Mouse (Mus musculus): ENCODE data around the gene Trip6.
"Not testable (repeated sequence)": the region's sequence is repeated elsewhere in the genome, so short reads cannot be mapped to it uniquely, and the experiment has no call there.

Gene Trip6

DNA sequence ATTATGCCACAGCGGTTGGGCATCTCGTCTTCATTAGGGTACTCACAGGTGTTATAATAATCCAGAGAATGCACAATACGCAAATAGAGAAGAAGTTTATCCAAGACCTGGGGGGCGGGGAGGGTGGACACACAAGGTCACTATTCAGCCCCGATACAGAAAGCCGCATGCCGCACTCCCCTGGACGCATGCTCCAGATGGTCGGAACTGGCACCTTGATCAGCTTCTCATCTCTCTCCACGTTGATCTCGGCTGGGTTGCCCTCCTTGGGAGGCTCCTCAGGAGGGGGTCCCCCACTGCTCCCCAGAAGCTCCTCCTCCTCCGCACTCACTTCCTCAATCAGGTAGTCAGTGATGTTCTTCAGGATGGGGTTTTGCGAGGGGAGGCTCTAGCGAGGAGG is 17.1 kb downstream of the Trip6 start:
- no peak for DNase-seq (ENCODE audit: low spot score)

DNA sequence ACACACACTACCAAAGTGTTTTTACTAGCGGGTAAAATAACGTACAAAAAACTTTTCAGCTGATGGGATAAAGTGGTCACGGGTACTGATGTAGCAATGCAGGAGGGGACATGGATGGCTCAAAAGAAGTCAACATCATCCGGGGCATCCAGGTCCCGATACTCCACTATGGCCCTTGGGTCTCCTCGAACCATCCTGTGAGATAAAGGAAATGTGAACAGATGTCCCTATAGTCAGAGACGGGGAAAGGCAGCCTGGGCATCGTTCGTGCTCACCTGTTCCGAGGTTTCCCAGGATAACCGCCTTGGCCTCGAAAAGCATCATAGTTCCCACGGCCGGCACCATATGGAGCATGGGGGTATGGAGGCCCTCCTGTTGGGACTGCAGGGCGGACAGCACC is 18.5 kb downstream of the Trip6 start:
- DNase-seq (ENCODE audit: low spot score) = no peak

- no peak for DNase-seq (ENCODE audit: low spot score)
Measured at GRCm38 (mm10) chr5:137295296-137295695, 18.9 kb downstream of the Trip6 start.

- no peak for DNase-seq (ENCODE audit: low spot score)
Measured at GRCm38 (mm10) chr5:137294744-137295093, 19.5 kb downstream of the Trip6 start.

GRCm38 (mm10) chr5:137293839-137294743 is 20.1 kb downstream of the Trip6 start, which contains the start of gene Ufsp1:
Ufsp1 (plus strand) TSS chr5:137294629.
- DNase-seq (ENCODE audit: low spot score) = peak; percentile 90

DNA sequence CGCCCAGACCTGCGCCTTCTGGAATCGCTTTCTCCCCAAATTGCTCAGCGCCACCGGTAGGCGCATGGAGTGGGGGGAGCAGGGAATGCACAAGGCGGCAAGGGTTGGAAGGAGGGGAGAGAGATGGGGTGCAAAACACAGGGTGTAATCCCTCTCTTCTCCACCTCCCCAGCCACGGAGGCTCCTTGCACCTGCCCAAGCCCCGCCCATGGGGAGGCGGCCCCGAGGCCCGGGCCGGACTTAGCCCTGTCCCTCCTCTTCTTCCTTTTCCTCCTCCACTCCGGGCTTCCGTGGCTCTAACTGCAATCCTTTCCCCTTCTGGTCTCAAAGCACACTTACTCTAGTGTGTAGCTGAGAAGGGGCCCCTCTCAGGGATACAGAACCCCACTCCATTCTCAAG is 20.9 kb downstream of the Trip6 start:
- peak; percentile 76 for DNase-seq (ENCODE audit: low spot score)

- no peak for DNase-seq (ENCODE audit: low spot score)
Measured at GRCm38 (mm10) chr5:137291381-137291926, 22.8 kb downstream of the Trip6 start.

DNA sequence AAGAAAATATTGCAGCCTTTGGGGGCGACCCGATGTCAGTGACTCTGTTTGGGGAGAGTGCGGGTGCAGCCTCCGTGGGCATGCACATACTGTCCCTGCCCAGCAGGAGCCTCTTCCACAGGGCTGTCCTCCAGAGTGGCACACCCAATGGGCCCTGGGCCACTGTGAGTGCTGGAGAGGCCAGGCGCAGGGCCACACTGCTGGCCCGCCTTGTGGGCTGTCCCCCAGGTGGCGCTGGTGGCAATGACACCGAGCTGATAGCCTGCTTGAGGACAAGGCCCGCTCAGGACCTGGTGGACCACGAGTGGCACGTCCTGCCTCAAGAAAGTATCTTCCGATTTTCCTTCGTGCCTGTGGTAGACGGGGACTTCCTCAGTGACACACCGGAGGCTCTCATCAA is 23.5 kb downstream of the Trip6 start:
- DNase-seq (ENCODE audit: low spot score) = peak; percentile 52

DNA sequence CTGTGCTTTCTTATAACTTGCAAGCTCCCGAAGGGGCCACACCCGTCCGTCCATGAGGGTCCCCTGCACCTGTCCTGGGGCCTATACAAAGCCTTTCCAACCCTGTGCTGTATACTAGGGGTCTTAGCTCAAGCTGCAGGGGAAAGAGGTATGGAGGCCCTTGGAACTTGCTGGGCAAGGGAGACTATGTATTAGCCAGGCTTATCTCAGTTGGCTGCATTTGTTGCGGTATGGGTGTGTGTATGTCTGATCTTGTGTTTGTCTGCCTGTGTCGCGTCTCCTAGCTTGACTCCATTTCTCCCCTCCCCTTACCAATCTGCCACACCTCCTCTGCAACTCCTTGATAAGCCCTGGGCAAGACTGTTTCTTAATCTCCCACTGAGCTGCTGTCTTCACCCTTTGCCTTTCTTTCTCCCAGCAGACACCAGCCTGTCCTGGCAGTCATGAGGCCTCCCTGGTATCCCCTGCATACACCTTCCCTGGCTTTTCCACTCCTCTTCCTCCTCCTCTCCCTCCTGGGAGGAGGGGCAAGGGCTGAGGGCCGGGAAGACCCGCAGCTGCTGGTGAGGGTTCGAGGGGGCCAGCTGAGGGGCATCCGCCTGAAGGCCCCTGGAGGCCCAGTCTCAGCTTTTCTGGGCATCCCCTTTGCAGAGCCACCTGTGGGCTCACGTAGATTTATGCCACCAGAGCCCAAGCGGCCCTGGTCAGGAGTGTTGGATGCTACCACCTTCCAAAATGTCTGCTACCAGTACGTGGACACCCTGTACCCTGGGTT is 24.4 kb downstream of the Trip6 start:
- DNase-seq (ENCODE audit: low spot score) = no peak

GRCm38 (mm10) chr5:137288999-137289470 is 25.2 kb downstream of the Trip6 start:
- DNase-seq (ENCODE audit: low spot score) = no peak

- no peak for DNase-seq (ENCODE audit: low spot score)
Measured at GRCm38 (mm10) chr5:137287953-137288743, 26.1 kb downstream of the Trip6 start.

DNA sequence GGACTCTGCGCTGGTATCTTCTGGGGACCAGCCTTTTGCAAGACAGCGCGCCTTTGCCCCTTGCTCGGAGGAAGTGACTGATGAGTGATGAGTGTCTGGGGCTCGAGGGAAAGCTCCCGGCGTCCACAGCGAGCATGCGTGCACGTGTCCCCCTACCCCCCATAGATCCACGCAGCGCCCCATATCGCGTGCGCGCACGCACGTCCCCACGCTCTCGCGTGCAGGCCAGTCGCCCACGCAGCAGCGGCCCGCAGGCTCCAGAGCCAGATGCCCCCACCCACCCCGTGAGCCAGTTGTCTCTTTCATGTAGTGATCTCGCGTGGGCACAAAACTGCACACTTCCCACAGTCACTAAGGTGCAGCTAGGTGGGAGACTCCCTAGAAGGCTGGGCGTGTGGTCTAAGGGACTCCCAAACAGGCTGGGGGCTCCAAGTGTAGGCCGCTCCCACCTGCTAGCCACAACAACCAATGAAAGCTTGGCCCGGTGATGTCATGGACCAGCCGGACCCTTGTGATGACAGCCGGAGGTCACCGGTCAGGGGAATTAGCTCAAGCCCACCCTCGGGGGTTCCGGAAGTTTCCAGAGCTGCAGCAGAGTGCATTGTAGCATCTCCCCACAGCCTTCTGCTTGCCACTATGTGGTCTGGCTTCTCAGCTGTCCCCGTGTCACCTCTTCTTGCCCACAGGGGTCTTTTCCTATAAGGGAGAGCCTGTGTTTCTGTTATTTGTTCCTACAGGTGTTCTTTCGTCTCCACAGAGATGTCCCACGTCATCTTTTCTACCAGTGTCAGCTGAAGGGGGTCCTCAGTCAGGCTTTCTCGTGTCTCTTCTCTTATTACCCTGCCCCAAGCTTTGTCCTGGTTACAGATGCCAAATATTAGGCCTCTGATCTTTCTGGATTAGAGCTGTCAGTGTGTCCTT is 26.9 kb downstream of the Trip6 start, which contains the start of gene Ache:
Ache (plus strand) TSS at position 488 of the 921 bp plus-strand sequence.
- no peak for DNase-seq (ENCODE audit: low spot score)

- peak; percentile 87 for DNase-seq (ENCODE audit: low spot score)
Measured at GRCm38 (mm10) chr5:137286655-137287031, 27.6 kb downstream of the Trip6 start.

DNA sequence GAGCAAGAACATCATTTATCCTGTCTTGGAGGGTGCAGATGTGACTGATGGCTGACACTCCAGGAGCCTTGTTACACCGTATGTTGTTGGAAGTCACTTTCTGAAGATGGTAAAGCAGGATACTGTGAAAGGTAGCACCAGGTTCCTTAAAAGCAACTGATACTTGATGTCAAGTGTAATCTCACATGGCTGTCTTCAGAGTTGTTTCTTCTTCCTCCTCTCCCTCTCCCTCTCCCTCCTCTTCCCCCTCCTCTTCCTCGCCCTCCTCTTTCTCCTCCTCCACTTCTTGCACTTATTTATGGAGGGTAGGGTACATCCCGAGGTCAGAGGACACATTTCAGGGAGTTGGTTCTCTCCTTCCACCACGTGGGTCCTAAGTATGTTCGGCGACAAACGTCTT is 28.2 kb downstream of the Trip6 start:
- DNase-seq (ENCODE audit: low spot score) = no peak

DNA sequence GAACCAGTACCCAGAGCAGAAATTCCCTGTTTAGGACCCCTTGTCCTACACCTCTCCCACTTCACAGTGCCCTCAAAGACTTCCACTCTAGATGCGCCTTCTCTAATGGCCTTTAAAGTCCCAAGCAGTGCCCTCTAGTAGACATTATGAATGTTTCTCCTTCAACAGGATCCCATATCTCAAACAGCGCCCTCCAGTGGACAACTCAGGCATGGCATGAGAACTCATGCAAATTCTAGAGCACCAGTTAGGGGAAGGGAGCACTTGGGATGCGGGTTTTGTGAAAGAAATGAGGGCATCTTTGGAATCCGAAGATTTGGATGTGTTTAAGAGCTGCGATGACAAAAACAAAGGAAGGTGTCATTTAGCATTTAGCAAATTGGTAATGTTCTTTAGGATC is 29.2 kb downstream of the Trip6 start:
- peak; percentile 38 for DNase-seq (ENCODE audit: low spot score)

GRCm38 (mm10) chr5:137284411-137284810 is 29.8 kb downstream of the Trip6 start:
- DNase-seq (ENCODE audit: low spot score) = not testable (repeated sequence)

DNA sequence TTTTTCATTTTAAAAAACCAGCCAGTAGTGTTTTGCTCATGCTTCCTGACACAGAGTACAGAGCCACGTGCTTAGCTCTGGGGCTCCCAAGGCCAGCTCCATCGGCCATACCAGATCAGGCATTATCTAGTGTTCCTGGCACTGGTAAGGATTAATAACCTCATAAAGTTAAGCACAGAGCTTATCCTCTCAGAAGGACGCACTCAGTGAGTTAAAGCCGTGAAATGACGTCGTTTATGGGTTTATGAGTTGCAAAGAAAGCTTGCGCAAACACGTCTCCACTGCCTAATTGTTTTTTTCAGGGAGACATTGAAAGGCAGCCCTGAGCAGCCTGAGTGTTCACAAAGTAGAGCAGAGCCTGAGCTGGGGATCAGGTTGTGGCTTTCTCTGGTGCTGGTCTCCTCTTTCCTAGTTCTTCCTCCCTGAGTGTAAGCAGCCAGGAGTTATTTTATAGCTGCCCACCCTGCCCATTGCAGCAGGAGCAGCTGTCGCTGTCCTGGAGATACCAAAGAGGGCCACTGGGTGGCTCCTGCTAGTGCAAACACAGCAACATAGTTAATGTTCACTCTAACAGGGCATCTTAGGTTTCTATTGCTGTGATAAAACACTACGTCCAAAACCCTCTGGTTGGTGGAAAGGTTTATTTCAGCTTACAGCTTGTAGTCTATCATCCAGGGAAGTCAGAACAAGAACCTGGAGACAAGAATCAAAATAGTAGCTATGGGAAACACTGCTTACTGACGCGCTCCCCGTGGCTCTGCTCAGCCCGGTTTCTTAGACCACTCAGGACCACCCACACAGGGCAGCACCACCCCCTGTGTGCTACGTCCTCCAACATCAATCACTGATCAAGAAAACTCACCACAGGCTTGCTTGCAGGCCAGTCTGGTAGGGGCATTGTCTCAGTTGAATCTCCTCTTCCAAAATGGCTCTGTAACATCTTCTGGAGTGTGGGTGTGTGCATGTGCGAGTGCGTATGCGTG is 36.6 kb downstream of the Trip6 start:
- no peak for DNase-seq (ENCODE audit: low spot score)

GRCm38 (mm10) chr5:137268131-137268910 is 45.9 kb downstream of the Trip6 start:
- DNase-seq (ENCODE audit: low spot score) = no peak

DNA sequence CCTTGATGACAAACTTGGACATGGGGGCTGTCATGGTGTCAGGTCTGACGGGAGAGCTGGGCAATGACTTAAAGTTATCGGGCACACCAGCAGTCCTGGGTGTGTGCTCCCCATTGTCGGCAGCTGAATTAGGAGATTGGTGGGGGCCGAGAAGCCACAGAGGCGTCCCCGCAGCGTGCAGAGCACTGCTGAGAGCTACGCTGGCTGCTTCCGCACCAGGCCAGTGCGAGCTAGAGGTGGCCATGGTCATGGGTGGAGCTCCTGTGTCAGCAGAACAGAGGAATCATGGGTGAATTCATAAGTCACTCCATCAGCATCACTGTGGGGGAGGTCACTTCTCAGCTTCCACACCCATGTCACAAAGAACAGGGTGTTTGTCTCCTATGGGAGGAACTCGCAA is 49.4 kb downstream of the Trip6 start:
- DNase-seq (ENCODE audit: low spot score) = no peak

All from urinary bladder, postnatal 25 days (tissue).